Mouse (Mus musculus): ENCODE measurements around the gene Prrc2a.

The Prrc2a gene

DNA sequence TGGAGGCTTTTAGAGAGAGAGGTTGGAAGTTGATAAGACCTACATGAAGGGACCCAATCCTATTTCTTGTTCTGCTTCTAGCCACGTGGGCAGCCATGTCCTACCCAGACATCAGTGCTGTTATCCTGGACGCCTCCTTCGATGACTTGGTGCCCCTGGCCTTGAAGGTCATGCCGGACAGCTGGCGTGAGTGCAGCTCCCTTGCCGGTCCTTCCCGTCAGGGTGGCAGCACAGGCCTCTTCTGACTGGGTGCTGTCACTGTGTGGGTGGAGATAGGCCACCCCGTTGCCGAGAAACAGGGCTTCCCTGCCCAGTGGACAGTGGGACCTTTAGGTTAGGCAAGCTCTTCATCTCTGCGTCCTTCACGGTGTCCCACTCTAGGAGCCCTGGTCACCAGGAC lies 63.5 kb downstream of the Prrc2a start:
- DNase-seq = no peak

DNA sequence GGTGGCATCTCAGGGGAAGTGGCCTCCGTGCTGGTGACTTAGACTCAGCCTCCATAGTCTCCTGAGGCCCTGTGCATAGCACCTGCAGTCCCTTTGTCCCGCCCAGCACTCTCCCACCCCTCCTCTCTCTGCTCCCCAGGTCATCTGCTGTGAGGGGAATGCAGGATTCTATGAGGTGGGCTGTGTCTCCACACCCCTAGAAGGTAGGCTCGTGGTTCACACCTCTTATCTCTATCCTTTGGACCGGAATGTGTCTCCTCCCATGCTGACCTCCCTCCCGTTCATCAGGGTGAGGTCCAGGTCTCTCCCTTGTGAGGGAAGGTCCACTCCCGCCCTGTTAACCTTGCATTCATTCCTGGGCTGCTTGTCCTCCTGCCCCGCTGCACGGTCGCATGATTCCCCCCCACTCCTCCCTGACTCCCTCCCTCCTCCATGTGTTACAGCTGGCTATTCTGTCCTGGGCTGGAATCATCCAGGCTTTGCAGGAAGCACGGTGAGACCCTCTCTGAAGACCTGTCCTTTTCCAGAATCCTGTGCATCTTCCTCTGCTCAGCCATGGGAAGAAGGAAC lies 64.4 kb downstream of the Prrc2a start:
- DNase-seq = peak; percentile 49

Measured in kidney, adult 11 months (tissue).